Comparison of ENCODE assay signal across 12 mouse cellular contexts in the genomic region with DNA sequence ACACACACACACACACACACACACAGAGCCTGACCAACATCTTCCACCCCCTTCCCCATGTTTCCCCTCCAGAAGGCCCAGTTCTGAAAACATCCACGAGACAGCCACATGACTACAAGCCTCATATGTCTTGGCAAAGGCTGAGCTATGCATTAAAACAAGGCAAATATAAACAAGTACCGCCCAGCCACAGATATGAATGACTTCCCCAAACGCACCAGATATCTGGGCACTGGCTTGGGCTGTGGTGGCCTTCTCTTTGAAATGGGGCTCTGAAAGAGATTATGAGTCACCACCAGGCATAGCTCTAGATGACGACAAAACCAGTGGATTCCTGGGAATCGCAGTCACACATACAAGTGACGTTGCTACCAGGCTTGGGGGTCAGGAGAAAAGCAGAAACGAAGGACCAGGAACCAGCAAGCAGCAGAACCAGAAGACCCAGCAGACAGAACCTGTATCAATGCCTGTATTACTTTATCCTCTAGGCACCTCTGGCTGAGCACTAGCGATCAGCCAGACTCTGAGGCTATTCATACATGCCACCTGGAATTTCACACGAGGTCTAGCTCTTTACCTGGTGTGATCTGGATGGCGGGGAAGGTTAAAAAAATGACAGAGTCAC. TPM values are rescaled to one million over a fixed set of nuclear protein-coding genes. Genes with fewer than 3 reads are reported as not detected.
DNase-seq lines count a peak whose midpoint lies in the region; ATAC-seq and TF ChIP-seq lines count a peak whose summit lies in the region.
"Had no signal": no experiment of that assay in that cellular context is flagged by ENCODE, and none has a peak within 500 bp of the region (broad histone marks: within the 10 kb centered on the region; RNA-seq: fewer than 3 reads in every experiment).

No protein-coding gene starts in this region.

- ATAC-seq in intestine, postnatal 0 days = 0 out of 2 replicates have a peak, but pooled peaks have one; percentile 19
- ATAC-seq in intestine, embryonic 15.5 days = no peak
- peak; percentile 20 for ATAC-seq in liver, embryonic 12.5 days
- ATAC-seq: inflammation-experienced regulatory T-cells, adult 6 months had no signal

- H3K4me2 ChIP-seq in intestine, postnatal 0 days (replicated peaks; ENCODE audit: low read depth) = no peak overlapping the region
- no peak overlapping the region for H3K4me2 ChIP-seq in intestine, embryonic 15.5 days (replicated peaks)
- H3K4me2 ChIP-seq in liver, embryonic 12.5 days = no peak overlapping the region; the same call in 1 of the 2 replicates

- no peak overlapping the region for H3K9ac ChIP-seq in intestine, postnatal 0 days (ENCODE audit: low read depth, low read length)
- no peak overlapping the region for H3K9ac ChIP-seq in intestine, embryonic 15.5 days
- peak overlapping the region; percentile 49 for H3K9ac ChIP-seq in liver, embryonic 12.5 days

- H3K27ac ChIP-seq in intestine, postnatal 0 days (ENCODE audit: low read depth, low read length) = no peak overlapping the region
- no peak overlapping the region for H3K27ac ChIP-seq in intestine, embryonic 15.5 days
- H3K27ac ChIP-seq in liver, embryonic 12.5 days = peak overlapping the region; percentile 100
- peak overlapping the region; percentile 35 for H3K27ac ChIP-seq in small intestine, adult 2 months (ENCODE audit: insufficient read depth, low read depth, low read length)

- H3K27me3 ChIP-seq in intestine, postnatal 0 days (replicated peaks; ENCODE audit: control insufficient read depth, insufficient read depth, low read length) = no peaks in the 10 kb centered on the region
- H3K27me3 ChIP-seq in intestine, embryonic 15.5 days (replicated peaks) = no peaks in the 10 kb centered on the region
- no peaks in the 10 kb centered on the region for H3K27me3 ChIP-seq in liver, embryonic 12.5 days (replicated peaks)
- no peaks in the 10 kb centered on the region for H3K27me3 ChIP-seq in small intestine, adult 2 months (ENCODE audit: control insufficient read depth, insufficient read depth, low read length)

- no peaks in the 10 kb centered on the region for H3K4me1 ChIP-seq in intestine, postnatal 0 days (replicated peaks; ENCODE audit: control insufficient read depth, insufficient read depth, low read length)
- H3K4me1 ChIP-seq in intestine, embryonic 15.5 days (replicated peaks) = no peaks in the 10 kb centered on the region
- peaks cover 92% of the 10 kb centered on the region for H3K4me1 ChIP-seq in liver, embryonic 12.5 days
- H3K4me1 ChIP-seq in small intestine, adult 2 months (ENCODE audit: control insufficient read depth, insufficient read depth, insufficient read length, low read length) = no peaks in the 10 kb centered on the region; the same call in 1 of the 2 replicates

- no peak for TF ChIP-seq POLR2A in small intestine, adult 2 months (IDR thresholded peaks at IDR 0.05; ENCODE audit: low read depth, low read length)

- no peak overlapping the region for H3K4me3 ChIP-seq in intestine, postnatal 0 days (ENCODE audit: low read depth, low read length)
- H3K4me3 ChIP-seq in intestine, embryonic 15.5 days (replicated peaks) = no peak overlapping the region
- H3K4me3 ChIP-seq in liver, embryonic 12.5 days = no peak overlapping the region
- no peak overlapping the region for H3K4me3 ChIP-seq in small intestine, adult 2 months (ENCODE audit: low read depth, low read length)

- peaks cover 26% of the 10 kb centered on the region for H3K36me3 ChIP-seq in intestine, postnatal 0 days (ENCODE audit: control insufficient read depth, insufficient read depth)
- H3K36me3 ChIP-seq in intestine, embryonic 15.5 days = no peaks in the 10 kb centered on the region; the same call in 1 of the 2 replicates
- H3K36me3 ChIP-seq in liver, embryonic 12.5 days = peaks cover 73% of the 10 kb centered on the region
- H3K36me3 ChIP-seq in small intestine, adult 2 months (ENCODE audit: control insufficient read depth, insufficient read depth, low read length) = peaks cover 11% of the 10 kb centered on the region

- DNase-seq in adrenal gland, postnatal 10 days = peak; percentile 27
- no peak for DNase-seq in right cerebral cortex, adult 2 months (ENCODE audit: low spot score in 2 of 2)
- no peak for DNase-seq in frontal cortex, postnatal 10 days (ENCODE audit: low spot score in 2 of 2)
- DNase-seq in embryo, embryonic 11 days = no peak
- DNase-seq: heart, postnatal 10 days; kidney, postnatal 4 days; retina, postnatal 1 day had no signal

- H3K9me3 ChIP-seq in intestine, postnatal 0 days (ENCODE audit: control insufficient read depth) = no peaks in the 10 kb centered on the region
- H3K9me3 ChIP-seq in intestine, embryonic 15.5 days = no peaks in the 10 kb centered on the region
- no peaks in the 10 kb centered on the region for H3K9me3 ChIP-seq in liver, embryonic 12.5 days (replicated peaks)

- no peak for TF ChIP-seq CTCF in intestine, postnatal 0 days (IDR thresholded peaks at IDR 0.05; ENCODE audit: low read depth)
- no peak for TF ChIP-seq CTCF in small intestine, adult 2 months (IDR thresholded peaks at IDR 0.05; ENCODE audit: extremely low read depth, insufficient read length, insufficient replicate concordance, low read depth, low read length)

- WGBS in intestine, postnatal 0 days = 67% methylated on average over 10 of the region's 10 CpGs
- 66% methylated on average over 10 of the region's 10 CpGs for WGBS in intestine, embryonic 15.5 days
- 49% methylated on average over 10 of the region's 10 CpGs for WGBS in liver, embryonic 12.5 days (ENCODE audit: insufficient replicate concordance)
- WGBS in small intestine, adult 2 months = 69% methylated on average over 10 of the region's 10 CpGs

RNA-seq across cellular contexts. Expression of a gene that starts 35.2 kb away (rescaled TPM):
- 5.2 and 6.6 TPM in 2 replicates for polyA plus RNA-seq in intestine, postnatal 0 days (2015; fragmentation: Nextera tagmentation; extraction: Ambion mirVana)
- polyA plus RNA-seq in intestine, embryonic 15.5 days (2015; fragmentation: Nextera tagmentation; extraction: Ambion mirVana) = 14.6 and 14.9 TPM in 2 replicates
- total RNA-seq in adrenal gland, postnatal 10 days (2021) = 10 to 100 TPM; 33.0 to 34.9 TPM
- 11.0 and 12.2 TPM in 2 replicates for polyA plus RNA-seq in liver, embryonic 12.5 days (2016; fragmentation: Nextera tagmentation; extraction: Ambion mirVana)
- polyA plus RNA-seq in small intestine, adult 2 months (2012; rRNA removed) = 9.6 and 13.1 TPM in 2 replicates

Comparison
In these comparisons a context has a peak if more than half of its experiments do, and no peak if none do; other contexts are left out.
1. H3K27ac ChIP-seq: peak in liver, embryonic 12.5 days (single experiment) and small intestine, adult 2 months (single experiment); none in intestine, postnatal 0 days (single experiment) and intestine, embryonic 15.5 days (single experiment).